Mouse (Mus musculus): ENCODE measurements at regions not wholly inside any gene's neighbourhood (a gene's known extent, or its start where the extent isn't known, plus 50 kb on each side); places are given as distances from the start of the nearest gene placed in this dataset.
"Not testable (repeated sequence)": the region's sequence is repeated elsewhere in the genome, so short reads cannot be mapped to it uniquely, and the experiment has no call there.

DNA sequence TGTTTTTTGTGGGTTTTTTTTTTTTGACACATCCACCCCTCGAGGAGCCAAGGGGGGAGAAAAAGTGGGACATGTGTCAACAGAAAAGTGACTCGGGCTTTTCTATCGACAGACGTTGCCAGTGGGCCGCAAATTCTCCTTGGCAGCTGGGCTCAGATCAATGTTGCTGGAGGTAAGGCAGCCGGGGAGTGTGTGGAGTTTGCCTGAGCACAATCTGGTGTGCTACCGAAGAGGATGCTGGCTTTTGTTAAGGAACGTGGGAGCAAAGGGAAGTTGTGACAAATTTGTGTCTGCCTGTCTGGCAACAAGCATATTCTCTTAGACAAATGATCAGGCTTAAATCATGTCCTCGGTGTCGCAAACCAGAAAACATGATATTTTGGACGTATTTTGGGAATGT, 170.2 kb upstream of the Mon1b start:
- no peak for ATAC-seq (replicated peaks; ENCODE audit: low read depth, poor library complexity, severe bottlenecking)

DNA sequence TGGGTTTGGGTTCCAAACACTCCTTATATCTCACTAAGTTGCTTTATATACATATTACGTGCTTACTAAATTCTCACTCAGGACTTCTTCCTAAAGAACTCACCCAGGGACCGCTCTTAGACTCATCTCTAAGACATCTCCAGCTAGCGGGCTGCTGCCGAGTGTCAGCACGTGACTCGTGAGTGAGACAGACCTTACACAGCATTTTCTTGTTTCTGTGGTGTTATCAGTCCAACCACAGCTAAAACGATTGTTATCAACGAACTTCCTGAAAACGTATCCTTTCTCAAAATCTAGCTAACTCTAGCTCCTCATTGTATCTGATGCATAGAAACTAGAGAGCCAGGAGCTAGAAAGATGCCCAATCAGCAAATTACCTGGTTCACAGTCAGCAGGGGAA, 168.7 kb upstream of the Mon1b start:
- ATAC-seq (replicated peaks; ENCODE audit: low read depth, poor library complexity, severe bottlenecking), result peak; percentile 94

DNA sequence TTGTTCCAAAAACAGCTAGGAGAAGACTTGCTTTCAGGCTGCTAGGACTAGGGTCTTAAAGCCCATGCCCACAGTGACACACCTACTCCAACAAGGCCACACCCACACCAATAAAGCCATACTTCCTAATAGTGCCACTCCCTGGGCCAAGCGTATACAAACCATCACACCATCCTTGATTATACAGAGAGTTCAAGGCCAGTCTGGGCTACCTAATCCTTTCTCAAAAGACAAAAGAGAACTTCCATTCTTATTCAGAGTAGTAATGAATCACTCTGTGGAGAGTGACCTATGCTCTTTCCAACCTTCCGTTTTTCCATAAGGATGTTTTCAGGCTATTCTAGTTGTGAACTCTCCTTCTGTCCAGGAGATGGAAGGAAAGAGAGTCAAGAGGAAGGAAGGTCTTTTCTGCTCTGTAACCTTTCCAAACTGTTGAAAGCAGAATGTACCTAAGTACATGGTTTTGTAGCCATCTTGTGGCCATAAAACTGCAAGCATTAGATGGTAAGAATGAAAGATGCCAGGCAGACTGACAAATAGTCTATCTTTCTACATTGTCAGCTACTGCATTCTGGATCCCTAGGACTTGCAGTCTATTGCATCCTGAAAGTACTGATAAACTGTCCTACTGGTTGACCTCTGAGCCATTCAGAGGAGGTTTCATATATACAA, 145.8 kb upstream of the Mon1b start:
- ATAC-seq (replicated peaks; ENCODE audit: low read depth, poor library complexity, severe bottlenecking), result no peak

DNA sequence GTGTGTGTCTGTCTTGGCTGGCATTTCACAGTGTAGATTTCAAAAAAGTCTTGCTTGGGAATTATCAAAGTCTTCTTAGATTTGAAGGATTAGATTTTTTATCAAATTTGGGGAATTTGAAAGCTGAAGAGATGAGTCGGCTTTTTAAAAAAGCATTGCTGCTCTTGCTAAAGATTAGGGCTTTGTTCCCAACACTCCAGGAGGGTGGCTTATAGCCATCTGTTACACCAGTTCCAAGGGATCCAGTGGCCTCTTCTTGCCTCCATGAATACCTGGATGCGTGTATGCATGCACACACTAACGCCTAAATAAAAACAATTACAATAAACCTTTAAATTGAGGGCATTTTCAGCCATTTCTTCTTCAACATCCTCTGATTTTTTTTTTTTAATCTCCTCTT, 144.5 kb upstream of the Mon1b start:
- ATAC-seq (replicated peaks; ENCODE audit: low read depth, poor library complexity, severe bottlenecking), result no peak

DNA sequence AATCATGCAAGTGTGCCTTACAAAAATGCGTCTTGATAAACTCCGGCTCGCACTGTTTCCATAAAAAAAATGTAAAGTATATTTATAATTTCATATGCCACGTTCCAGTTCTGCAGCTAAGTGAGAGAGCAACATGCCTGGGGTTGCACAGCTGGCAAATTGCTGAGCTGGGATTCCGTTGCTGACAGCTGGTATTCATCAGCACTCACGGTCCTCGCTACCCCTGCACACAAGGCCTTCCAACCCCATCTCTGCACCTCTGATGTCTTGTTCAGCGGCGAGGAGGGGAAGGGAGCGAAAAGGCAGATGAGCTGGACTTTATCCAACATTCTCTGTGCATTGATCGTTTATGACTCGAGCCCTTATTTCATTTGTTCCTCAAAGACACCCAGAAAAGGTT, 138.5 kb upstream of the Mon1b start:
- ATAC-seq (replicated peaks; ENCODE audit: low read depth, poor library complexity, severe bottlenecking), result no peak

DNA sequence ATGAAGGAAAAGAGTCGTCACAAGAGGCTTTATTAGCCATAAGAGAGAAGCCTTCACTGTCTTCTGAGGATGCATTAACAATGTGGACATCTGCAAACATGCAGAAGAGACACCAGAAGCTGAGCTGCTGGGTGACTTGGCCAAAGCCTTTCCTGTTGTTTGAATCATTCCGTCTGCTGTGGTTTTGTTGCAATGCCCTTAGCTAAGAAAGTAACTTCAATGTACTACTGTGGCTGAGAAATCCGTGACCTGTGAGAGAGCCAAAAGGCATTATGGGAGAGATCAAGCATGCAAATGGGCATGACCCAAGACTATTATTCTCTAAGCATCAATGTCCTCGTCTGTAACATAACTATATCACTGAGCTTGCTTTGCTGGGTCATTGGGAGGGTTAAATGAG, 132.7 kb upstream of the Mon1b start:
- no peak for ATAC-seq (replicated peaks; ENCODE audit: low read depth, poor library complexity, severe bottlenecking)

DNA sequence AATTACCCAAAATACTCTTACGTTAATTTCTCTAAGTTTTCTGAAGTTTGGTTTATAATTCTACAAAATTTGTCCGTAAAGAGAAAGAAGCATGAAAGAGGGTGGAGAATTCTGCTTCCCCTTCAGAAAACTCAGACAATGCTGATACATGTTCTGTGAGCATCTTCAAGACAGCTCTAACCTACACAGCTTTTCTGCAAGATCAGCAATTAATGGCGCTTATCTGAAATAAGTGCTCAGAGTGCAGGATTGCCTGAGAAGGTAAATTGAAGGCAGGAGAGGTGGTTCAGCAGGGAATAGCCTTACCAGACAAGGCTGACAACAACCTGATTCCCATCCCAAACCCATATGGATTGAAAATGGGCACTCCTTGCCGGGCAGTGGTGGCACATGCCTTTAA, 122.5 kb upstream of the Mon1b start:
- ATAC-seq (replicated peaks; ENCODE audit: low read depth, poor library complexity, severe bottlenecking), result no peak

DNA sequence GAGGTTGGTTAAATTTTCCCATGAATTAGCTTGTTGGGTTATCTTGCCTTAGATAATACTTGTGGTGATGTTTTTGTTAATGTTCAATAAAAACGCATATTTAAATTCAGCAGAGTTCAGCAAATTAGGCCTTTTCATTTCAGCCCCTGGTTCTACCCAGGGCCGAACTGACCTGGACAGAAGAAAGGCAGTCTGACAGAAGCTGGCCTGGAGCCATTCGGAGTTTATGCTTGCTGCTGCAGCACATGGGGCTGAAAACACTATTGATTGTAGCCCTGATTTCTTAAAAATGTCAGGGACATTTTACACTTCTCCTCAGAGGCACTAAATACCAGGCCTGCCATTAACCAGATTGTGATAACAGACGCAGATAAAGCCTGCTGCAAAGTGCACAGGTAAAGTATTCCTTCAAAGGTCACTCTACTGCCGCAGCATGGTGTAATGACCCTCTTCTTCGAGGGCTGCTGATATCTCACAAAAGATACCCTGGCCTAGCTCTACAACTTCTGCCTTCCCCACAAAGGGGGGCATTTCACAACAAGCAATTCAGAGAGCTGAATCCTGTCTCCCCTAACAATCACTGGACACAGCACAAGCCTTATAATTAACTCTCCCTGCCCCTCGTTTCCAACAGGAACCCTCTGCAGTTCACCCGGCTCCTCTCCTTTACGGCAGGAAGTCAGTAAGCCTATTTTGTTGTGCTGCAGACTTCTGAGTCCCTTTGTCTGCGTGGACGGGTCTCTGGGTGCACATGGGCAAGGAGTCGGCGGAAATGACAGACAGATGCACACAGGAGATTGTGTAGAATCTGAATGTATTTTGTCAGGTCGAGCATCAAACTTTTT, 121.3 kb upstream of the Mon1b start:
- ATAC-seq (replicated peaks; ENCODE audit: low read depth, poor library complexity, severe bottlenecking), result no peak

DNA sequence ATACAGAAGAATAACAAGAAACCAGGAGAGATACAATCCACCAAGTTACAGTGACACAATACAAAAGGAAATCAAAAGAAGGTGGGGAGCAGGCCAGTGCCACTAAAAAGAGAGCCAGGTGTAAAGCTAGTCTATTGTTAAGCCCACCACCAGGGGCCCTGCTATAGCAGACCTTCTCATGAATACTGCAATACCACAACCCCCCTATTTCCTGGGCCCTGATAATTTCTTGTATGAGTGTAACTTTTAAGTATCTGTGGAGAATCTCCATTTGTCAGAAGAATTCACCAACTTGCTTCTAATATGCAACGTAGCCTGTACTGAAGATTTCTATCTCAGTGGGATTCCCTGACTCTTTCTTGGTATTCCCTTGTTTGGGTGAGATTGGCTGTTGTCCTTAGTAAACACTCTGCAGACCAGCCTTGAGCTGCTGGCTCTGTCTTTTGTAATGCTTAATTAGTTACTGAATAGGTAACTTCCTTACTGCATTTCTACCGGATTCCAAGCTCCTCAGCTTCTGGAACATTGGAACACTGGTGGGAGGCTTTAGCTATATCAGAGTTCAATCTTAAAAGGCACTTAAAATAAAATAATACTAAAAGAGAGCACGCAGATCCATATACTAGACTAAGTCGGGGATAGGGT, 120.5 kb upstream of the Mon1b start:
- ATAC-seq (replicated peaks; ENCODE audit: low read depth, poor library complexity, severe bottlenecking), result not testable (repeated sequence)

DNA sequence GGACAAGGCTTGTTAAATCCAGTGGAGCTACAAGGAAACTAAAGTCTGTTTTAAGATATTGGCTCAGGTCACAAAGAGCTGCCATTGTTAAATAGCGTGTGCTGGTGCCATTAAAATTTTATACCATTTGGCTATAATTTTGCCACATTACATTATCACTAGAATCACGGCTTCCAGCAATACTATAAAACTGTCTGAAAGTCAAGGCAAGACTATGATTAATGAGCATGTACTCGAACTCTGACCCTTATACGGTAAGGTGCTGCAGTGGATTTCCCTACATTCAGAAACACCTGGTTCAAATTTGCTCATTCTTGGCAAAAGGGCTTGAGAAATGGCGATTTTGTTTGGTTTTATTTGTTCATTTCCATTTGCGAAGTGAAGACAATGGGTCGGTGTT, 119.2 kb upstream of the Mon1b start:
- no peak for ATAC-seq (replicated peaks; ENCODE audit: low read depth, poor library complexity, severe bottlenecking)

DNA sequence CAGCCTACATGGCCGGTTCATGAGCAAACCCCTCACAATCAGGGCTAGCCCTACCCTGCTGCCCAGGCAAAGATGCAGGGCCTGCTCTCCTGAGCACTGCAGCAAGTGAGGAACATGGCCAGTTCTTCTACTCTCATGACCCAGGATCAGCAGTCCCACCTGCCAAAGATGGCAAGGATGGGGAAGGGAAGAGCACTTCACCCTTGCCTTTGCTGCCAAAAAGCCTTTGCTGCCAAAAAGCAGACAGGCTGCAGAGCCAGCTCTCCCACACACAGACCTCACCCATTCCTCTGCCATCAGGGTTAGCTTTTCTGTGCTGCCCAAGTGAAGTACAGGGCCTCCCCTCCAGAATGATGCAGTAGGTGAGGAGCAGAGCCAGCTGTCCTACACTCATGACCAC, 117.5 kb upstream of the Mon1b start:
- ATAC-seq (replicated peaks; ENCODE audit: low read depth, poor library complexity, severe bottlenecking), result no peak

DNA sequence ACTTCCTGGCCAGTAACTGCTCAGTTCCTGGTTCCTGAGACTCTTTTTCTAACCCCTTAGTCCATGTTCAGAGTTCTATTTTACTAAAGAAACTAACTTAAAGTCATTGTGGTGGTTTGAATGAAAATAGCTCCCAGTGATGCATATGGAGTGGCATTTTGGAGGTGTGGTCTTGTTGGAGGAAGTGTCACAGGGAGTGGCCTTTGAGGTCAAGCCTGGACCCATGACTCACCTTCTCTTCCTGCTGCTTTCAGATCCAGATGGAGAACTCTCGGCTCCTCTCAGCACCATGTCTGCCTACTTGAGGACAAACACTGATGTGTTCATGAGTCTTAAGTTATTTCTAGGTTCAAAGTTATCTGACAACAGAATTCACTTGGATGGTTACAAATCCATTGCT, 111.8 kb upstream of the Mon1b start:
- ATAC-seq (replicated peaks; ENCODE audit: low read depth, poor library complexity, severe bottlenecking), result no peak

DNA sequence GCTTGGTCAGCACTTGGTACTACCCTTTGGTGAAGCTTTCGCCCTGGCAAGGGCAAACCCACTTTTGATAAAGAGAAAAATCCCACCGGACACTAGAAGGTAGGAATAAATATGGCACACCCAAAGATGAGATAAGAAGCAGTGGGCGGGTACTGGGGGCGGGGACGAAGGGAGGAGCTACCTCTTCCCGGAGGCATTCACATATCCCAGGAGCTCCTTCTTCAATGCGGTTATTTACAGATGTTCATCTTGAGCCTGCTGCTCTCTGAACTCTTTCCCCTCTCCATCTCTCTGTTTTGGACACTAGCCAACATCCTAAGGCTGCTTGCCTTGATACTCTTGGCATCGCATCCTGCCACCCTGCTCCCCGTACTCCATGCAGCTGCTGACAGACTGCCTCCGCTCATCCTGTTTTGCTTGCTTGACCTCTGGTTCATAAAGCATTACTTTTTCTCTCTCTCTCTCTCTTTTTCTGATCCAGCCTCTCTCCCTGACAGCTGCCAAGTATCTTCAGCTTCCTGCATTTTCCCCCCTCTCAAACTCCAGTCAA, 104.2 kb upstream of the Mon1b start:
- ATAC-seq (replicated peaks; ENCODE audit: low read depth, poor library complexity, severe bottlenecking), result no peak

DNA sequence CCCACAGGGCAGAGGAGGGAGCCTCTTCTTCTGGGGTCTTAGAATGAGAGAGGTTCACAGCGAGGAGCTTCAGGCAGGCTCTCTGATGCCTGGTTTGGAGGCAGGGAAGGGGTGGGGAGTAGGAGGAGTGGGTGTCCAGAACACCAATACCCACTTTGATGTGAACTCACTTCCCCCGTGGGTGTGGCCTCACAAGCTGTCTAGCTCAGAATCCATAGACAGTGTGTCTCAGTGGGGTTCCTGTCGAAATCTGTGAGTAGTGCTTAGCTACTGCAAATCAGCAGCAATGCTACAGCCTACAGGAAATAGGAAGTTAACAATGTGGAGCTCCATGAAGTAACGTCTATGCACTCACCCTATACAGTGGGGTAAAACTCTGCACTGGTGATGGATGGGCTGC, 102.5 kb upstream of the Mon1b start:
- ATAC-seq (replicated peaks; ENCODE audit: low read depth, poor library complexity, severe bottlenecking), result no peak

DNA sequence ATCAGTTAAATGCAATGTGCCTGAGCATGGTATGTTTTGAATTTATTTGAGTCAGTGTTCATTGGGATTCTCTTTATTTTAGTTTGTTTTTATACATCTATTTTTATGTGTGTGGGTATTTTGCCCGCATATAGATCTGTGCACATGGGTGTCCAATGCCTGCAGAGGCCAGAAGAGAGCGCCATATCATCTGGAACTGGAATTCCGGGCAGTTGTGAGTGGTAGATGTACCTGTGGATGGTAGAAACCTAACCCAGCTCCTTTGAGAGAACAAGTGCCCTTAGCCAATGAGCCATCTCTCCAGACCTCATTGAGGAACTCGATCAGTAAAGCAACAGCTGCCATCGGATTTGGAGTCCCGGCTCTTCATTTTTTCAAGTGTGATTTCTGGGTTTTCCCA, 94.0 kb upstream of the Mon1b start:
- ATAC-seq (replicated peaks; ENCODE audit: low read depth, poor library complexity, severe bottlenecking), result no peak

DNA sequence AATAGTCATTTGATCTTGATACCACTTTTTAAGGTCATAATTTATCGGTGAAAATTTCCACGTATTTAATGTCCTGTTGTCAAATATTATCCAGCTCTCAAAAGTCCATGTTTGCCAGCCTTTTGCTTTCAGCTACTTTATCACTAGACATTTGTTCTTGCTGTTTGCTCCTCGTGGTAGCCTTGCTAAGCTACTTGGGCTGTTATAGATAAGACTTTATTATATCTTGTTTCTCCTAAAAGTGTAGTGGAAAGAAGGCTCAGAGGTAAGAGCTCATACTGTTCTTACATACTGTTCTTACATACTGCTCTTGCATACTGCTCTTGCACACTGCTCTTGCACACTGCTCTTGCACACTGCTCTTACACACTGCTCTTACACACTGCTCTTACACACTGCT, 93.3 kb upstream of the Mon1b start:
- ATAC-seq (replicated peaks; ENCODE audit: low read depth, poor library complexity, severe bottlenecking), result no peak

DNA sequence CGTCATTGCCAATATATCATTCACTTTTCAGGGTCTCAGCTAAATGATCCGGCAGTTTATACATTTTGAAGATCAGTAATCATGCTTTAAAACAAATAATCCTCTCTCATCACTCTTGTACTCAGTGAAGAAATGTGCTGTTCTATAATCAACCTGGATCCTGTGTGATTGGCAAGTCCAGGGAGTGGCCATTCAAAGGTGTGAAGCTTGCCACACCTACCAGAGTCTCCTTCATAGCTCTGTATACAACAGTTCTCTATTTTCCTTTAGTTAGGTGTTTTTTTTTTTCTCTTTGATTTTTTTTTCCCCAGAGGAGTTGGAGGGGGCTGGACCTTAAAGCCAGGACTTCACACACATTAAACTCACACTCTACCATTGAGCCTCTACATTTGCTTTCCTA, 92.7 kb upstream of the Mon1b start:
- ATAC-seq (replicated peaks; ENCODE audit: low read depth, poor library complexity, severe bottlenecking), result no peak

DNA sequence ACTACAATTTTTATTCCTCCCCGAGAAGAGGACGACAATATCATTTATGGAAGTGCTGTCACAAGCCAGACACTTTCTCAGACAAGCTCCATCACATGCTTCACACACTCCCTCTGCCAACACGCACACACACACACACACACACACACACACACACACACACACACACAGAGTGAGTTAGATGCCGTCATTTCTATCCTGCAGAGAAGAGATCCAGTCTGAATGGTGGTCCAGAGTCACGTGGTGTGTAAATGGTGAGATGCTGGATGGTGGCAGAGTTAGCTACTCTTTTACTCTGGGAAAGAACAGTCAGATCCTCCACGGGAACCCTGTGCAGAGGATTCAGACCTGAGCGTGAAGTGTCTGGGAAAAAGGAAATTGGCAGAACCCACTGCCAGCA, 86.2 kb upstream of the Mon1b start:
- no peak for ATAC-seq (replicated peaks; ENCODE audit: low read depth, poor library complexity, severe bottlenecking)

DNA sequence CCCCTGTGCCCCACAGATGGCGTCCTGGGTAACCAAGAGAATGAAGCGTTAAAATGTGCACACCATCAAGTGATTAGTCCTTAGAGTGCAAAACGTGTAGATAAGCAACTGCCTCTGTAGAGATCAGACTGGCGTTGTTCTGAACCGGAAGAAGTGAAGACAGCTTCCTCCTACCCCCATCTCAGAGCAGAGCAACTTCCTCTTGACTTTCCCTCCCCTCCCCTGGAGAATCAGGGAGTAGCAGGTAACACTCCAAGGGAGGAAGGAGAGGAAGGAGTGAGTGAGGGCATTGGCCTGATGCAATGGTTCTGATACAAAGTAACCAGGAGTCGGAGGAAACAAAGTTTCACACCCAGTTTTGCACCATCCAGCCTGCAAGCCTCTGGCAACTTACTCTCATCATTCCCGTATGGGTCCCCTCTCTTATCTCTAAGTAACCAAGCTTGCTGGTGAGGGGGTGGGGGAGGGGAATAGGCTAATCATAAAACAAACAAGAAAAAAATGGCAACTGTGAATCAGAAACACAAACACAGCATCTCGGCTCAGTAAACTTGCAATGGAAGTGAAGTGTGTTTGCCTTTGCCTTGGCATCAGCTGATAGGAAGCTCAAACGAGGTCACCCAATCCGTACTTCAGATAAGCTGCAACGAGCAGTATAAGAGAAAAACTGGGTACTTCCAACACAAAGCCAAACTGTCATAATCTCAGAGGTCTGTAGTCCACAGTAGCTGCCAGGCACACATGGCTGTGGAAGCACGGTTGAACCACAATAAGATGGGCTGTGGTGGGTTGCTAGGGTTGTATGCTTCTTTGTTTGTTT, 83.7 kb upstream of the Mon1b start:
- 0 out of 2 replicates have a peak, but pooled peaks have one; percentile 8 for ATAC-seq (replicated peaks; ENCODE audit: low read depth, poor library complexity, severe bottlenecking)

DNA sequence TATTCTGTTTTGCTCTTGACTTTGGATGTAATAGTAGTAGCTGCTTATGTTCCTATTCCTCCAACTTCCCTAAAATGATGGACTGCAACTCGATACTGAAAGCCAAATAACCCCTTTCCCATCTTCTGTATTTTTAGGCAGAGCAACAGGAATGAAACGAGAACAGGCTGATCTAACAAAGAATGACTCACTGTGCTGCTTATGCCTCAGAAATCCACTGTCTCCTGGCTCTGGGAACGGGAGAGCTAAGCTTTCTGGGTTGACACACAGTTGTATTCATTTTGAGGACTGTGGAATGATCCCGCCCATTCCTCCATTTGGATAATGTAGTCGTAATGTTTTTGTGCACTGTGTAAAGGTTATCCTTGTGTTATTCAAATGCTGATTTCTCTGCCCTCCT, 82.6 kb upstream of the Mon1b start:
- ATAC-seq (replicated peaks; ENCODE audit: low read depth, poor library complexity, severe bottlenecking), result no peak

Measured in common myeloid progenitor, adult 5-6 weeks (primary cell).